Mouse (Mus musculus) E14TG2a.4 (cell line): ENCODE results near the gene Skida1.

Experiments used
- CTCF ChIP-seq: conservative IDR thresholded peaks from 2 replicates; pipeline ENCODE4 v1.5.1; 2014; ENCODE audit warnings: low read length
- NANOG ChIP-seq: IDR thresholded peaks from 2 replicates; pipeline ENCODE4 v1.6.1; 2014; ENCODE audit warnings: borderline replicate concordance, low read length, mixed read lengths
- POU5F1 ChIP-seq: IDR thresholded peaks from 2 replicates; pipeline ENCODE4 v1.6.1; 2014; ENCODE audit warnings: low read length, borderline replicate concordance

- no peak for TF ChIP-seq CTCF
- no peak for TF ChIP-seq NANOG
- TF ChIP-seq POU5F1: no peak
Observed at GRCm38 (mm10) chr2:18041199-18041885, 7.5 kb downstream of the Skida1 start.
